Mouse (Mus musculus) c-Kit-positive CD71-positive TER-119-negative erythroid progenitor cells, embryonic 14.5 days (primary cell): Measurements from ENCODE around the gene Chst8.

Source experiments
- DNase-seq: peaks from one replicate; pipeline ENCODE4 v3.0.0-alpha.2; 2013; ENCODE audit warnings: low read depth

The Chst8 gene

DNA sequence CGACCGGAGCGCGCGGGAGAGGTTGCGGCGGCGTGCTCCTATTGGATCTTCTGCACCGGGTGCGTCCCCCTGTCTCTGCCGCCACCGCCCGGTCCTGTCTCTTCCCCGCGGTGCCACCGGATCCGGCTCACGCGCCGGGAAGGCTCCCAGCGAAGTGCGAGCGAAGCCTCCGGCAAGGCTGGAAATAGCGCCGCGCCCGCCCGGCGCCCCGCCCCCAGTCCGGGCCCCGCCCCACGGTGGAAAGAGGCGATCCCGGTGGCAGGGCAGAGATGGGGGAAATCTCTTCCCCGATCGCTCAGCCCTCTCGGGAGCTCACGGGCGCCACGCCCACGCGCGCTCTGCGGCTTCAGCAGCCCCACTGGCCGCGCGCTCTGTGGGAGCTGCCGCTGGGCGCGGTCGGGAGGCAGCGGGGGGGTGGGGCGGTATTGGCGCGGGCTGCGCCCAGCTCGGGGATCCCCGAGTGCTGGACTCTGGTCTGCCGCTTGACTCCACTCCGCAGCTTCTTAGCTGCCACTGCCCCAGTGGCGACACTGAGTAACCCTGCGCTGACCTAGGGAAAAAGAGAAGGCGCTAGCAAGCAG is at the start of gene Chst8:
Chst8 (minus strand) TSS at position 181 of the 581 bp plus-strand sequence.
- DNase-seq = no peak

DNA sequence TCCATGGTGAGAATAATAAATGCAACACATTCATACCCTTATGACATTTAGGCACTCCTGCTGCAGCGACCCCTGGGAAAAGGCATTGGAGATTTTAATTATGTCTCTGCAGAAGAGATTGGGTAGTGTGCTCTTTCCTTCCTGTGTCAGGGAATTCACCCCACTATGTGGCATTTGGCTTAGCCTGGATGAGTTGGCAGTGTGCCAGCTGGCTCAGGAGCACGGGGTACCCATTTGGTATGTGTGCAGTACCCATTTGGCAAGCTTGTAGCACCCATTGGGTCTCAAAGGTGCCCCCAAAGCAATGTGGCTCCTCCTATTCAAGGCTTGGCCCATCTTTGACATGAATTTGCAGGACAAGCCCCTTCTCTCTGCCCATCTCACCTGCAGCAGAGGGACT is 45.8 kb upstream of the Chst8 start:
- no peak for DNase-seq

DNA sequence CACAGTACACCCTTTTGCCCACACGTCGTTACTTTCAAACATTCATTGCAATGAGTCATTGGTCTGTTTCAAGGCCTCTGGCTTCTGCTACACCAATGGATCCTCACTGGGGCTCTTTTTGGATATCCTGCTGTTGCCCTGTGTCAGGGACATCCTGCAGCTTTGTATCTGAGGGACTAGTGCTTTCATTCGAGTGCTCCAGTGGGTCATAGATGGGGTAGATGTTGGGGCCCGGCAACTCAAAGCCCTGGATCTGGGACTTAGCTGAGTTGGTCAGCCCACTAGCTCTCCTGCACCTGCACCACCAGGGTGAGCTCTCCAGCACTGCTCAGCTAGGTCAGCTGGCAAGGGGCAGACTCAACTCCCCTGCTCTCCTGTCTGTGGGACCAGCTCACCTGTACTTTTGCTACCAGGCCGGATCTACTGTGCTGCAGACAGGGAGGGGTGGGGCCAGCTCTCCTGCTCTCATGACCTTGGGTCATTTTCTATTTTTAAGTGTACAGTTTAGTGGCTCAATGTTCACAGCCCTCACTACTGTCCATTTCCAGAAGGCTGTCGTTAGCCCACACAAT is 42.4 kb upstream of the Chst8 start:
- no peak for DNase-seq

DNA sequence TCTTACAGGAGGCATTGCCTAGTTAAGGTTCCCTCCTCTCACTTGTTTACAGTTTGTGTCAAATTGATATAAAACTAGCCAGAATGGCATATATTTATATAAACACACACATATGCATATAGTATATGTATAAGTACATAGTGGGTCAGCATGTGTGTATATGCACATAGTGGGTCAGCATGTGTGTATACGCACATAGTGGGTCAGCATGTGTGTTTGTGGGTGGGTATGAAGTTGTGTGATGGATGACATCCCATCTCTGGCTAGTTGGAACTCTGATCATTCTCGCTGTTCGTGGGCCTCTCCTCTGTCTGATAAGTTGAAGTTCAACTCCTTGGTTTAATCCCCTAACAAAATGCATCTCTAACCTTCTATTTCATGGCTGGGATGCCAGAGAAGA is 40.9 kb upstream of the Chst8 start:
- DNase-seq = no peak

DNA sequence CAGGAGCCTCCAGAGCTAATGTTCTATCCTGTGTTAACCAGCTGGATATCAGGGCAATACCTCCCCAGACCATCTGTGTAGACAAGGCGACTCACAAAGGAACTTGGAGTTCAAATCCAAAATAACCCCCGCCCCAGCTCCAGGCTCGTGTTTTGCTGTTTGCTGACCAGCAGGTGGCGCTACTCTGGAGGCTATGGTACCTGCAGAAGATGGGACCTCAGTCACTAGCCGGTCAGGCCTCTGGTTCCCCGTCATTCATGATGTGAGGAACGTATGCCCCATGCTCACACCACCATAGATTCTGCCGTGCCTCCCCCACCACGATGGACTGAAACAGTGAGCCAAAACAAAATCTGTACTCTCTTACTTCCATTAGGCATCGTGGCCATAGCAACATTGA is 37.1 kb upstream of the Chst8 start:
- DNase-seq = no peak

DNA sequence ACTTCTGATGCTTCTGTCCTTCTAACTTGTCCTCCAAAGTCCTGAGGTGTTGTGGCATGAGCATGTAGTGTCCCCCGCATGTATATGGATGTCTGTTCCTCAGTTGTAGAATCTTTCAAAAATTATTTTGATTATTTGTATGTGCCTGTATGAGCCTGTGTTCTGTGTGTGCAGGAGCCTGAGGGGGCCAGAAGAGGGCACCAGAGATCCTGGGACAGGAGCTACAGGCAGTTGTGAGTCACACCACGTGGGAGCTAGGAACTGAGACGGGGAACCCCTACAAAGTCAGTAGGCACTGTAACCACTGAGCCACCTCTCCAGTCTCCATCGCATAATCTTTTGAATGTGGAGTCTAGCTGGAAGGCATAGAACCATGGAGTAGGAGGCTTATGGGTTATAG is 36.3 kb upstream of the Chst8 start:
- DNase-seq = no peak

DNA sequence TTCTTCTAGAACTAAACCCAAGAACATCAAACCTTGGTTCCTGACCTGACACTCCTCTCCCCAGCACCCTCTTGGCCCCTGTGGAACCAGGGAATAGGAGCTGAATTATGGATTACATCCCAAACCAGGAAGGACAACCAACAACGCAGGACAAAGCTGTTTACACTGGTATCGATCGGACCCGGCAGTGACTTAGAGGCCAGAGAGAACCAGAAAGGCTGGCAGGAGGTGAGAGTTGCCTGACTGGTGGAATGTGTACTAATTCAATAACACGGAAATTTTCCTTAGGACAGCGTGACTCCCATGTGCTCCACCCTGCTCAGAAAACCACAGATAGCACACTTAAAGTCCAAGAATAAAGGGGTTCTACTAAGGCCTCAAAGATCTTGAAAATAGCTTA is 35.4 kb upstream of the Chst8 start:
- DNase-seq = no peak

DNA sequence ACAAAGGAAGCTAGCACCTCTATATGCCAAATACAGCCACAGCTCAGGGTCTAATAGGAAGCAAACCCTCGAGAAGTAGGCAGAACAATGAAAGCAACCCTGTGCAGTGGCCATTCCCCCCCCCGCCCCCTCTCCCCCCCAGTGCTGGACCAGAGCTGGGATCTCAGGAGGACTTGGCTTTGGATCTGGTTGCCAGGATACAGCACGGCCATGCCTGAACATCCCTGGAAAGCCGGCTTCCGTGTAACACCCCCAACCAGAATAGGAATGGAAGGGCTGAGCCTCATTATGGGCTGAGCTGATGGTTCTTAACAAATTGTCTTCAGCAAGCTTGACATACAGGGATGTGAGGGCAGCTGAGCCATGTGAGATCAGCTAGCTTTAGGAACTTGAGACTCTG is 34.9 kb upstream of the Chst8 start:
- DNase-seq = no peak

DNA sequence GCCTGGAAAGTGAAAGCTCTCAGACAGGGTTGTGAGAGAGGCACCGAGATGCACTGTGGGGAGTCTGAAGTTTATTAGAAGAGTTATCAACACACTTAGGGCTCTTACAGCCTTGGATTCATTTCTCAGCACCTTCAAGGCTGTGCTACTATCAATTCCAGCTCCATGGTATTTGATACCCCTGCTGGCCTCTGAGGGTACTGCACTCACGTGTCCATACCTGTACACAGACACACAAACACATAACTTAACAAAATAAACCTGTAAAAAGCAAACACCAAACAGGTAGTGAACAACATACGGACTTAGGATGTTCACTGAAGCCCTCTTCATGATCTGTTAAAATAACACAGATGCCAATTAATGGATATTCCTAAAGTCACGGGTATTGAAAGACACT is 26.2 kb upstream of the Chst8 start:
- DNase-seq = no peak

DNA sequence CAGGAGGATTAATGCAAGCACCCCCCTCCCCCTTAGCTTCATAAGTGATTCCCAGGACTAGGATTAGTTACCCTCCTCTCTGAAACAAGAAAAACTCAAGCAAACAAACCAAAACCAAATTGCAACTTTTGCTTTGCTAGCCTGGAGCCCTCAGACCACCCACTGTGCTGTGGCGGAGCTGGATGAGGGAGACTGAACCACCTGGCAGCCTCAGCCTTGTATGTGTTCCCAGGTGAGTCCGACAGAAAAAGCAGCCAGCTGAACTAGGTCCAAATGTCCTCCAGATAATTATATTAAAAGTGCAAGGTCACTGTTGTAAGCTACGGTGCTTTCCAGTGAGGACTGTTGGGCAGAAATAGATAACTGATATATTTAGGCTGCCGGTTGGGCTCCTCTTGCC is 25.7 kb upstream of the Chst8 start:
- no peak for DNase-seq

DNA sequence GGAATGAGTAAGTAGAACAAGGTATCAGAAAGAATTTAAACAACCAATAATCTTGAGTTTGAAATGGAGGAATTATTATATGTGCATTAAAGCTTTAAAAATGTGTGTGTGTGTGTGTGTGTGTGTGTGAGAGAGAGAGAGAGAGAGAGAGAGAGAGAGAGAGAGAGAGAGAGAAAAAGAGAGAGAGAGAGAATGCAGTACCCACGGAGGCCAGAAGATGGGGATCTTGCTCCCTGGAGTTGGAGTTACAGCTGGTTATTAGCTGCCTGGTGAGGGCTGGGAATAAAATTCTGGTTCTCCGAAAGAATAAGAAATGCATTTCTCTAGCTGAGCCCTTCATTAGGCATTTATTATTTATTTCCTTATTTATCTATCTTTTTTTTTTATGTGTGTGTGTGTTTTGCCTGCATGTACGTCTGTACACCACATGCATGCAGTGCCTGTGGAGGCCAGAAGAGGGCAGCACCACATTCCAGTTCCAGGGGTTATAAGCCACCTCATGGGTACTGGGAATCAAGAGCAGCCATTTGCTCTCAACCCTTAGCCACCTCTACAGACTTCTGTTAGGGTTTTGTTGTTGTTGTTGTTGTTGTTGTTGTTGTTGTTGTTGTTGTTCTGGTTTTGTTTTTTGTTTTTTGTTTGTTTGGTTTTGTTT is 13.9 kb upstream of the Chst8 start:
- DNase-seq = no peak

DNA sequence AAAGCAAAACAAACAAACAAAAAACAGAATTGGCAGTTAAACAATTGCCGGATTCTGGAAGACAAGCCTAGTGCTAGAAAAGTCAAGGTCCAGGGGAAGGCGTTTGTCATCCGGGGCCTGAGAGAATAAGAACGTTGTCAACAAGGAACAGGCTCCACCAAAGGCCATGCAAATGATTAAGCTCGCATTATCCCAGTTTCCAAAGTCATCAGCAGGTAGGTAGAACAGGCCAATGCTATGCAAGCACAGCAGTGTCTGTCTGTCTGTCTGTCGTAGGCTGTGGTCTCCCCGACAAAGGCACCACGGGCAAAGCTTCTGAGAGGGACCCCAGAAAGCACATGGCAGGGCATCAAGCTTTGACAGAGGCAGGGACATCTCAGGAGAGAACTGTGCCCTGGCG is 9.1 kb upstream of the Chst8 start:
- no peak for DNase-seq

DNA sequence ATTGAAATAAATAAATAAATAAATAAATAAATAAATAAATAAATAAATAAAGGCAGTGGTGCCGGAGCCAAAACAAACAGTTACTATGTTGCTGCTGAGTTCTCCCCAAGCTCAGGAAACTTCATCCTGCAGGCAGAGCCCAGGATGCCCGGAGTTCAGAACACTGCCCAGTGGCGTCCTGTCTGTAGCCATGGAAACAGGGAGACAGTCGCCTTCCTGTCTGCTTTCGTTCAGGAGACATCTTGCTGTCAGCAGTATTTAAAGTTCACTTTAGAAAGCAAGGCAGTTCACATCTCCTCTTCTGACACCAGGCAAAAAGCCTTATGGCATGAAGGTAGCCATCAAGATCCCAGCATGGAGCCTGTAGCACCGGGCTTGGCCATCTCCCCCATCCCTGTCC is 8.0 kb upstream of the Chst8 start:
- DNase-seq = no peak

DNA sequence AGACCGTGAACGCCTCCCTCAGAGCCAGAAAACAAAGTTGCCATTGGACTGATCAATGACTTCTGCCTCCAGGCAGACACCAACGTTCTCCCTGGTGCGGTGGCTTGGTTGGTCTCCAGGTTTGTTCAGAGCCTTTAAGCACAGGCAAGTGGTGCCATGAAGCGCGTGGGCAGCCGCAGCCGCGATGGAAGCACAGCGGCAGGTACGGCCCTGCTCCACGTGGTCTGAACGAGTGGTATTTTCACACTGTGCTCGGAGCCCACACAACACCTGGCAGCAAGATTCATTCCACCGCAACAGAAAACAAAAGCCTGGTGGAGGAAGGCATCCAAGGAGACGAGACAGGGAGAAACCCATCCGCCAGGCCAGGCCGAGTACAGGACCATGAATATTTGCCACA is 7.3 kb upstream of the Chst8 start:
- no peak for DNase-seq

DNA sequence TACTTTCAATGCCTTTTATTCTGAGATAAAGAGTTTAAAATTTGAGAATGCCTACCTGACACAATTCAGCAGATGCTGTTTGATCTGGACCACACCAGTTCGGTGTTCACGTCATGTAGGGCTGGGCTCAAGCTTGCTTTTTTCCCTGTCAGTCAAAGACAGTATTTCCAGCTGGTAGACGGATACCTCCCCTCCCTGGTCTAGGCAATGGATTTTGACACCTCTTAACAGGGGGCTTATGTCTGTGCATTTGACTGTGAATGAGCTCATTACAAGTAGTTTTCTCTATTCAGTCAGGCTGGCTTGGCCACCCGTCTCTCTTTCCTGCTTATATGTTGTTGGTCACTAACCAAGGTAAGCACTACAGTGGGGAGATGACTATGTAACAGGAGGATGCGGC is 6.1 kb upstream of the Chst8 start:
- DNase-seq = no peak

DNA sequence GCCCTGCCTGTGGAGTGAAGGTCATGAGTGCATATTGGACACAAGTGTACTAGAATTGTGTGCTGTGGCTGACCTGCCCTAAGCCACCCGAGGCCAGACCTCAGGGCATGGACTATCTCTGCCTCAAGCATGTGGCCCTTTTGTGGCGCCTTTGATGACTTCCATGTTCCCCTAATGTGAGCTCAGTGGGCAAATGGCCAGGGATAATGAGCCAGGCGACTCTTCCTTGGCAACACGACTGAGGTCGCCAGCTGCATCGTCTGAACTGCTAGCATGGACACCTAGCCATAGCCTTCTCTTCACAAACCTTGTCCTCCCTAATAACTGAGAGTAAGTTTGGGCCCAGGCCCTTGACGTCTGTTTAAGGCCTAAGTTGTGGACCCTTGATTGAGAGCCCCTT is 4.5 kb upstream of the Chst8 start:
- DNase-seq = no peak

DNA sequence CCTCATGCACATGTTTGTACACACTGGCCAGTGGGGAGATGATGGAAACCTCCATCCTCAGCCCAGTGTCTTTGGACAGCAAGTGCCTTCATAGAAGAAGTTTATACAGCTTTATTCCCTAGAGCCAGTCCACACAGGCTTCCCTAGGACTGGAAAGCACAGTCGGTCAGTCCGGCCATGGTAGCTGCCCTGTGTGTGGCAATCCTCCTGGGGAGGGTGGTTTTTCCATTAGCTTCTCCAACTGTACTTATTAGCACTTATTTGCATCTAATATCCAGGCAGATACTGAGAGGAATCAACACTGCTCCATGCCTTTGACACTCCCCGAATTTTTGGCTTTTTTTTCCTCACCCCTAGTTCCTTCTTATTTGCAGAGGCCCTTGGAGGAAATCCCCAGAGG is 2.3 kb upstream of the Chst8 start:
- no peak for DNase-seq

DNA sequence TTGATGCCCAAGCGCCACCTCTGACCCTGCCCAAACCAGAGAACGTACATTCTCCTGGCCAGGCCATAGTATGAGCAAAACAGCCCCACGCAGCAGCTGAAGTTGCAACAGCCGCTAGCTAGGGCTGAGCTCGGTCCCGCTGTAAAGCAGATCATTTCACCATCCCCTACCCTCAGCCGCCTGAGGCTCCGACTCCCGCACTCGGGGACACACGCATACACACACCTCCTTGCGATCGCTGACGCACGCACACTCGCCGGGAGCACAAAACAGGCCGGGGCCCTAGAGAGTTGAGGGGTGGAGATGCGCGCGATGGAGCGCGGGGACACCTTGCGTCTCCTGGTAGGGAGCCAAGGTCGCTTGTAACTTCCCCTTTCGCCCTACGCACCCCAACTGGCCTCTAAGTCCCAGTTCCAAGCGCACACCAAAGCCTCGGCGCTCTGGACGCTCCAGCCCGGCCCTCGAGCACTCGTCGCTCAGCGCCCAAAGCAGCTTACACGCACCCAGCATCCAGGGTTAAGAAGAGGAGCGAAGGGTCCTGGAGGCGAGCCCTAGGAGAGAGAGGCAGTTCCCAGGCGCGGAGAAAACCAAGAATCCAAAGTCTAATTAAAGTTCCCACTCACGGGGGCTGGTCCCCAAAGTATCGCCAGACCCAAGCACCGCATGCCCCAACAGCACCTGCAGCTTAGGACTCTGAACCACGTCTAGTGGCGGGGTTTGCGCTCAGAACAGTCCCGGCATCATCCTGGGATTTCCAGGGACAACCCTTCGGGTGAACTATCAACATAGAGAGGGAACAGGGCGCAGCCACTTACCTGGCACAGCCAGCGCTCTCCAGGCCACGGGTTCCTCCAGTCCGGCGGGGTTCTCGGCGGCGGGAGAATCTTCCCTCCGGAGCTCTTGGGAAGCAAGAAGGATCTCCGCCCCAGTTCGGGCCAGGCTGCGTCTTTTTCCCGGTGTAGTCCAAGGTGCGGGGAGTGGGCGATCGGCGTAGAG is 682 bp downstream of the Chst8 start:
- DNase-seq = no peak

DNA sequence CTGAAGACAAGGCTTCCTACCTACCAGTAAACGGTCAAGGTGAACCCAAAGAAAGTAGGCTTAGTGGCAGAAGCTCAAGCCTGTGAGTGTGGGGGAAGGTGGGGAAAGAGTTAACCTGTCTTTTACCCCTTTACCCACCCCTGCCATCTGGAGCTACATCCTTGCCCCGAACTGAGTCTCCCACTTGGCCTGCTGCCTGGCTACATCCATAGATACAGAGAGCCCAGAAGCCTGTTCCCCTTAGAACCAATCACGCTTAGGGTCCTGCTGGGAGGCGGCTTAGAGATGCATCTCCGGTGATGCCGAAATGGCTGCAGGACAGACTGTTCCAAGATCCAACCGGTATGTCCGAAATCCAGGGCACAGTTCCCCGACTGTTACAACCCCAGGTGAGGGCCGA is 1.5 kb downstream of the Chst8 start:
- DNase-seq = no peak

DNA sequence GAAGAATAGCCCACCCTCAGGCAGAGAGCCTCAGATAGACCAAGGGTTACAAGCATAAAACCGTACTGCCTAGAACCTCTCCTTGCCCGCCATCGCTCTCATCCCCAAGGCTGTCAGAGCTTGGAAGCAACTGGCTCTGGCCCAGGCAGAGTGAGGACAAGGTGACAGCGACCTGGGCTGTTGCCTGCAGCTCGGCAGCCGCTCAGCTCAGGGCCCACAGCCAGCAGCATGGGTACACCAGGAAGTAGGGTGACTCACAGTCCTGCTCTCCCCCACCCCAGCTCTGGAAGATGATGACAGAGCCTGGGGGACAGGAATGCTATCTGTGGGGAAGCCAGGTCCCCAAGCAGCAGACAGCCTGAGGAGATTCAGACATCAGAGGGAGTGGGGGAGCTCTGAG is 6.2 kb downstream of the Chst8 start:
- no peak for DNase-seq

DNA sequence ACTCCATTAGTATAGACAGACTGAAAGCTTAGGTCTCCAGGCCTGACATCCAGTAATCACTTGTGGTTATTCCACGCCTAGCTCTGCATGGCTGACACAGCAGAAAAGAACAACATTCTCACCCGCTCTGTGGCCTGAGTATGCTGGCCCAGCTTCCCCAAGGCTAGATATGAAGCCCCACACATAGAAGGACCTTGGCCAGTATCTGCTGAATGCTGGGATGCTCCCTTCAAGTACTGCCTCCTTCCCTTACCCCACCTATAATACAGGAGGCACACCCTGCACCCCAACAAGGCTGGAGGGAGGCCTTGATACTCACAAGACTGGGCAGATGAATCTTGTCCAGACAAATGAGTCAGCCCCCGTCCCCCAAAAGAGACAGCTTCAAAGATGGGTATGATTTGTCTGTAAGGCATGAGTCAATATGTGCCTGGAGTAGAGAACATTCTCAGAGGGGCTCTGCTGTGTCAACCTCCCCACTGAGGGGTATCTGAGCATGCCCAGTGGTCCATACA is 6.8 kb downstream of the Chst8 start:
- DNase-seq = no peak

DNA sequence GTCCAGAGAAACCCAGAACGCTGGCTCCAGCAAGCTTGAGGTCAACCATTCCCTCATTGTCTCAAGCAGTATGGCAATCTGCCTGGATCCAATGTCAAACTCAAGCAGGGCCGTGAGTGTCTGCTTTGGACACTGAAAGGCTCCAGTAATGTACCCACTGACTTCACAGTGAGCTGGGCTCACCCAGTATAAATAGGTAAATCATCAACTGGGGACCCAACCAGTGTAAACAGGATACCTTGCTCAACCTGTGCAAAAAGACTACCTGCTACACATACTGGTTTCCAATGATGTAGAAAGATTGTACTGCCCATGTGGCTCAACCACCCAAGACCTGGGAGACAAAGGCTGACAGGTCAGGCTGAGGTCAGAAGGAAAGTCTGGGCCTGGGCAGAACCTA is 7.5 kb downstream of the Chst8 start:
- DNase-seq = no peak
